Mouse (Mus musculus): ENCODE measurements at regions not wholly inside any gene's neighbourhood (a gene's known extent, or its start where the extent isn't known, plus 50 kb on each side); places are given as distances from the start of the nearest gene placed in this dataset.
A peak's percentile ranks its signal among the peaks of the same experiment; 100 is the strongest.
"Not testable (repeated sequence)": the region's sequence is repeated elsewhere in the genome, so short reads cannot be mapped to it uniquely, and the experiment has no call there.

GRCm38 (mm10) chr3:130797956-130798355, 67.8 kb upstream of the Rpl34 start:
- not testable (repeated sequence) for H3K27ac ChIP-seq (ENCODE audit: low read depth, low read length); H3K4me1 ChIP-seq (ENCODE audit: control insufficient read depth, insufficient read depth, low read length); H3K9me3 ChIP-seq (replicated peaks; ENCODE audit: control insufficient read depth, low read length); H3K4me3 ChIP-seq (ENCODE audit: low read depth, low read length); H3K9ac ChIP-seq (ENCODE audit: low read length); H3K36me3 ChIP-seq (ENCODE audit: control insufficient read depth, insufficient read depth, low read length); DNase-seq (ENCODE audit: low spot score); ATAC-seq; H3K4me2 ChIP-seq (ENCODE audit: low read length); H3K27me3 ChIP-seq (replicated peaks; ENCODE audit: control insufficient read depth, insufficient read depth, low read length)
- WGBS: 82% methylated on average over 1 of the region's 1 CpGs

- no peak overlapping the region for H3K27ac ChIP-seq (ENCODE audit: low read depth, low read length)
- 82% methylated on average over 8 of the region's 8 CpGs for WGBS
- H3K9ac ChIP-seq (ENCODE audit: low read length): no peak overlapping the region
- H3K4me3 ChIP-seq (ENCODE audit: low read depth, low read length): no peak overlapping the region
- DNase-seq (ENCODE audit: low spot score) (no peak), ATAC-seq (no peak)
- no peaks in the 10 kb centered on the region for H3K9me3 ChIP-seq (replicated peaks; ENCODE audit: control insufficient read depth, low read length)
- no peaks in the 10 kb centered on the region for H3K36me3 ChIP-seq (ENCODE audit: control insufficient read depth, insufficient read depth, low read length)
- no peaks in the 10 kb centered on the region for H3K4me1 ChIP-seq (ENCODE audit: control insufficient read depth, insufficient read depth, low read length)
- H3K27me3 ChIP-seq (replicated peaks; ENCODE audit: control insufficient read depth, insufficient read depth, low read length): no peaks in the 10 kb centered on the region
- H3K4me2 ChIP-seq (ENCODE audit: low read length): no peak overlapping the region
Measured at GRCm38 (mm10) chr3:130796531-130796930, 66.3 kb upstream of the Rpl34 start.

GRCm38 (mm10) chr3:130795396-130795795, 65.2 kb upstream of the Rpl34 start:
- Histone ChIP-seq H3K9me3 (replicated peaks; ENCODE audit: control insufficient read depth, low read length) (no peaks in the 10 kb centered on the region), H3K27ac (ENCODE audit: low read depth, low read length) (no peak overlapping the region), H3K27me3 (replicated peaks; ENCODE audit: control insufficient read depth, insufficient read depth, low read length) (no peaks in the 10 kb centered on the region), H3K4me1 (ENCODE audit: control insufficient read depth, insufficient read depth, low read length) (no peaks in the 10 kb centered on the region), H3K36me3 (ENCODE audit: control insufficient read depth, insufficient read depth, low read length) (no peaks in the 10 kb centered on the region), H3K9ac (ENCODE audit: low read length) (no peak overlapping the region), H3K4me2 (ENCODE audit: low read length) (no peak overlapping the region), H3K4me3 (ENCODE audit: low read depth, low read length) (no peak overlapping the region)
- WGBS: 90% methylated on average over 4 of the region's 4 CpGs
- no peak for ATAC-seq
- DNase-seq (ENCODE audit: low spot score): no peak

- ATAC-seq: peak; percentile 32; the same call in 1 of the 2 replicates
- Histone ChIP-seq H3K4me2 (ENCODE audit: low read length) (no peak overlapping the region), H3K4me3 (ENCODE audit: low read depth, low read length) (no peak overlapping the region), H3K9me3 (replicated peaks; ENCODE audit: control insufficient read depth, low read length) (no peaks in the 10 kb centered on the region), H3K27me3 (replicated peaks; ENCODE audit: control insufficient read depth, insufficient read depth, low read length) (no peaks in the 10 kb centered on the region), H3K4me1 (ENCODE audit: control insufficient read depth, insufficient read depth, low read length) (no peaks in the 10 kb centered on the region), H3K36me3 (ENCODE audit: control insufficient read depth, insufficient read depth, low read length) (no peaks in the 10 kb centered on the region), H3K9ac (ENCODE audit: low read length) (no peak overlapping the region), H3K27ac (ENCODE audit: low read depth, low read length) (no peak overlapping the region)
- 38% methylated on average over 12 of the region's 13 CpGs for WGBS
- DNase-seq (ENCODE audit: low spot score): no peak
Measured at GRCm38 (mm10) chr3:130794142-130794925, 64.1 kb upstream of the Rpl34 start.

- Histone ChIP-seq H3K27me3 (replicated peaks; ENCODE audit: control insufficient read depth, insufficient read depth, low read length) (no peaks in the 10 kb centered on the region), H3K9me3 (replicated peaks; ENCODE audit: control insufficient read depth, low read length) (no peaks in the 10 kb centered on the region), H3K27ac (ENCODE audit: low read depth, low read length) (no peak overlapping the region), H3K9ac (ENCODE audit: low read length) (no peak overlapping the region), H3K4me1 (ENCODE audit: control insufficient read depth, insufficient read depth, low read length) (no peaks in the 10 kb centered on the region), H3K4me3 (ENCODE audit: low read depth, low read length) (no peak overlapping the region), H3K4me2 (ENCODE audit: low read length) (no peak overlapping the region), H3K36me3 (ENCODE audit: control insufficient read depth, insufficient read depth, low read length) (no peaks in the 10 kb centered on the region)
- DNase-seq (ENCODE audit: low spot score) (no peak), ATAC-seq (no peak)
- WGBS: 73% methylated on average over 11 of the region's 11 CpGs
Measured at GRCm38 (mm10) chr3:130780706-130781240, 50.6 kb upstream of the Rpl34 start.
